Mouse (Mus musculus): ENCODE results near the gene Slc17a9. TPM values are rescaled to one million over a fixed set of nuclear protein-coding genes. Genes with fewer than 3 reads are reported as not detected.

The Slc17a9 gene
- total and polyA plus RNA-seq, 3 experiments = 0.42 to 2.6 (median 0.43) TPM

- H3K4me1 ChIP-seq (ENCODE audit: control insufficient read depth, insufficient read depth, low read length) = no peaks in the 10 kb centered on the region
- no peak for DNase-seq
- no peaks in the 10 kb centered on the region; the same call in 1 of the 2 replicates for H3K27me3 ChIP-seq (ENCODE audit: control insufficient read depth, insufficient read depth, low read length)
- no peak overlapping the region for H3K4me3 ChIP-seq
- intact Hi-C loops (cut with DNase I) = no loop called here
- WGBS = 67% methylated on average over 7 of the region's 7 CpGs
- no peak for TF ChIP-seq EP300 (IDR thresholded peaks at IDR 0.05; ENCODE audit: insufficient read depth, low read depth, low read length)
- TF ChIP-seq POLR2A (IDR thresholded peaks at IDR 0.05; ENCODE audit: insufficient read depth, low read depth, low read length) = no peak
- TF ChIP-seq CTCF (IDR thresholded peaks at IDR 0.05) = no peak
- H3K36me3 ChIP-seq (ENCODE audit: control insufficient read depth, insufficient read depth, low read length) = no peaks in the 10 kb centered on the region
- H3K27ac ChIP-seq = no peak overlapping the region
- H3K9ac ChIP-seq (ENCODE audit: low read depth, low read length) = no peak overlapping the region
- H3K79me2 ChIP-seq (replicated peaks; ENCODE audit: control insufficient read depth, insufficient read depth, low read length) = no peaks in the 10 kb centered on the region
These were observed 40.6 kb downstream of the Slc17a9 start for GRCm38 (mm10) chr2:180765713-180766112.

GRCm38 (mm10) chr2:180775223-180775622 is 50.2 kb downstream of the Slc17a9 start:
- intact Hi-C loops (cut with DNase I) = loop anchor here (5.0 kb wide), 3 partner anchors 193 to 423 kb away; partner anchors contain the start of gene Mrgbp
- Histone ChIP-seq H3K9ac (ENCODE audit: low read depth, low read length) (no peak overlapping the region), H3K27me3 (ENCODE audit: control insufficient read depth, insufficient read depth, low read length) (peaks cover 20% of the 10 kb centered on the region), H3K4me3 (no peak overlapping the region), H3K79me2 (replicated peaks; ENCODE audit: control insufficient read depth, insufficient read depth, low read length) (no peaks in the 10 kb centered on the region), H3K27ac (no peak overlapping the region), H3K36me3 (ENCODE audit: control insufficient read depth, insufficient read depth, low read length) (no peaks in the 10 kb centered on the region), H3K4me1 (ENCODE audit: control insufficient read depth, insufficient read depth, low read length) (no peaks in the 10 kb centered on the region)
- DNase-seq = no peak
- TF ChIP-seq POLR2A (IDR thresholded peaks at IDR 0.05; ENCODE audit: insufficient read depth, low read depth, low read length) (no peak), EP300 (IDR thresholded peaks at IDR 0.05; ENCODE audit: insufficient read depth, low read depth, low read length) (no peak), CTCF (IDR thresholded peaks at IDR 0.05) (no peak)
- WGBS = 6% methylated on average over 12 of the region's 12 CpGs

GRCm38 (mm10) chr2:180775641-180776040 is 50.6 kb downstream of the Slc17a9 start:
- intact Hi-C loops (cut with DNase I) = loop anchor here (5.0 kb wide), 3 partner anchors 193 to 423 kb away; partner anchors contain the start of gene Mrgbp
- Histone ChIP-seq H3K4me1 (ENCODE audit: control insufficient read depth, insufficient read depth, low read length) (no peaks in the 10 kb centered on the region), H3K79me2 (replicated peaks; ENCODE audit: control insufficient read depth, insufficient read depth, low read length) (no peaks in the 10 kb centered on the region), H3K9ac (ENCODE audit: low read depth, low read length) (no peak overlapping the region), H3K36me3 (ENCODE audit: control insufficient read depth, insufficient read depth, low read length) (no peaks in the 10 kb centered on the region), H3K27me3 (ENCODE audit: control insufficient read depth, insufficient read depth, low read length) (peaks cover 20% of the 10 kb centered on the region), H3K4me3 (no peak overlapping the region), H3K27ac (no peak overlapping the region)
- WGBS = 6% methylated on average over 15 of the region's 15 CpGs
- TF ChIP-seq CTCF (IDR thresholded peaks at IDR 0.05) (no peak), EP300 (IDR thresholded peaks at IDR 0.05; ENCODE audit: insufficient read depth, low read depth, low read length) (no peak), POLR2A (IDR thresholded peaks at IDR 0.05; ENCODE audit: insufficient read depth, low read depth, low read length) (no peak)
- DNase-seq = no peak

- DNase-seq = no peak
- H3K79me2 ChIP-seq (replicated peaks; ENCODE audit: control insufficient read depth, insufficient read depth, low read length) = no peaks in the 10 kb centered on the region
- no peak within 1 kb of the TSS for H3K4me3 ChIP-seq
- no peak for TF ChIP-seq EP300 (IDR thresholded peaks at IDR 0.05; ENCODE audit: insufficient read depth, low read depth, low read length)
- no peak for TF ChIP-seq CTCF (IDR thresholded peaks at IDR 0.05)
- TF ChIP-seq POLR2A (IDR thresholded peaks at IDR 0.05; ENCODE audit: insufficient read depth, low read depth, low read length) = no peak
- H3K36me3 ChIP-seq (ENCODE audit: control insufficient read depth, insufficient read depth, low read length) = no peaks in the 10 kb centered on the region
- 2% methylated on average over 28 of the region's 28 CpGs for WGBS
- H3K27ac ChIP-seq = no peak within 1 kb of the TSS
- H3K4me1 ChIP-seq (ENCODE audit: control insufficient read depth, insufficient read depth, low read length) = no peaks in the 10 kb centered on the region
- H3K9ac ChIP-seq (ENCODE audit: low read depth, low read length) = no peak within 1 kb of the TSS
- intact Hi-C loops (cut with DNase I) = loop anchor here (5.0 kb wide), 3 partner anchors 194 to 424 kb away; partner anchors contain the start of gene Mrgbp
- peaks cover 20% of the 10 kb centered on the region for H3K27me3 ChIP-seq (ENCODE audit: control insufficient read depth, insufficient read depth, low read length)
These were observed 51.7 kb downstream of the Slc17a9 start, which contains the start of gene Bhlhe23 for GRCm38 (mm10) chr2:180776793-180777192. Bhlhe23 (minus strand) TSS chr2:180776900.

GRCm38 (mm10) chr2:180779226-180780104 is 54.4 kb downstream of the Slc17a9 start:
- intact Hi-C loops (cut with DNase I) = loop anchor here (5.0 kb wide), 3 partner anchors 197 to 427 kb away; partner anchors contain the start of gene Mrgbp
- H3K4me3 ChIP-seq = no peak overlapping the region
- WGBS = 22% methylated on average over 12 of the region's 12 CpGs
- peaks cover 16% of the 10 kb centered on the region for H3K27me3 ChIP-seq (ENCODE audit: control insufficient read depth, insufficient read depth, low read length)
- no peak overlapping the region for H3K9ac ChIP-seq (ENCODE audit: low read depth, low read length)
- no peak overlapping the region for H3K27ac ChIP-seq
- H3K4me1 ChIP-seq (ENCODE audit: control insufficient read depth, insufficient read depth, low read length) = no peaks in the 10 kb centered on the region
- peak; percentile 38 to 56 for DNase-seq
- no peaks in the 10 kb centered on the region for H3K79me2 ChIP-seq (replicated peaks; ENCODE audit: control insufficient read depth, insufficient read depth, low read length)
- TF ChIP-seq POLR2A (IDR thresholded peaks at IDR 0.05; ENCODE audit: insufficient read depth, low read depth, low read length) = no peak
- TF ChIP-seq CTCF (IDR thresholded peaks at IDR 0.05) = peak; percentile 100
- TF ChIP-seq EP300 (IDR thresholded peaks at IDR 0.05; ENCODE audit: insufficient read depth, low read depth, low read length) = peak; percentile 79; the same call in 1 of the 2 replicates
- no peaks in the 10 kb centered on the region for H3K36me3 ChIP-seq (ENCODE audit: control insufficient read depth, insufficient read depth, low read length)

- no peaks in the 10 kb centered on the region for H3K4me1 ChIP-seq (ENCODE audit: control insufficient read depth, insufficient read depth, low read length)
- H3K27ac ChIP-seq = no peak overlapping the region
- no peaks in the 10 kb centered on the region for H3K79me2 ChIP-seq (replicated peaks; ENCODE audit: control insufficient read depth, insufficient read depth, low read length)
- no peaks in the 10 kb centered on the region for H3K36me3 ChIP-seq (ENCODE audit: control insufficient read depth, insufficient read depth, low read length)
- TF ChIP-seq EP300 (IDR thresholded peaks at IDR 0.05; ENCODE audit: insufficient read depth, low read depth, low read length) (no peak), CTCF (IDR thresholded peaks at IDR 0.05) (no peak), POLR2A (IDR thresholded peaks at IDR 0.05; ENCODE audit: insufficient read depth, low read depth, low read length) (no peak)
- H3K27me3 ChIP-seq (ENCODE audit: control insufficient read depth, insufficient read depth, low read length) = peaks cover 12% of the 10 kb centered on the region
- intact Hi-C loops (cut with DNase I) = no loop called here
- no peak overlapping the region for H3K4me3 ChIP-seq
- H3K9ac ChIP-seq (ENCODE audit: low read depth, low read length) = no peak overlapping the region
- no peak for DNase-seq
- WGBS = 2% methylated on average over 2 of the region's 2 CpGs
These were observed 55.2 kb downstream of the Slc17a9 start for GRCm38 (mm10) chr2:180780282-180780681.
